Mouse (Mus musculus) cortical plate, adult 2 months (tissue): Measurements from ENCODE around the gene Lenep.

ENCODE experiments used
- CTCF ChIP-seq: fragments of 200-500 bp; IDR thresholded peaks from 2 replicates; pipeline ENCODE4 v1.5.1; 2011; ENCODE audit warnings: mild to moderate bottlenecking, control low read depth, low read length; ENCODE audit not compliant: insufficient read depth; ENCODE audit errors: extremely low read depth
- POLR2A ChIP-seq: fragments of 200-500 bp; IDR thresholded peaks from 2 replicates; pipeline ENCODE4 v1.6.1; 2011; ENCODE audit warnings: mild to moderate bottlenecking, low read length, control low read depth; ENCODE audit not compliant: insufficient read depth; ENCODE audit errors: extremely low read depth

GRCm38 (mm10) chr3:89410864-89411263 is 8.3 kb upstream of the Lenep start:
- TF ChIP-seq CTCF (no peak), POLR2A (no peak)
